Mouse (Mus musculus): ENCODE measurements around the gene Agap3. TPM values are rescaled to one million over a fixed set of nuclear protein-coding genes. Genes with fewer than 3 reads are reported as not detected.
A peak's percentile ranks its signal among the peaks of the same experiment; 100 is the strongest.

Gene Agap3
- total and polyA plus RNA-seq, 3 experiments: 116 to 203 (median 138) TPM

DNA sequence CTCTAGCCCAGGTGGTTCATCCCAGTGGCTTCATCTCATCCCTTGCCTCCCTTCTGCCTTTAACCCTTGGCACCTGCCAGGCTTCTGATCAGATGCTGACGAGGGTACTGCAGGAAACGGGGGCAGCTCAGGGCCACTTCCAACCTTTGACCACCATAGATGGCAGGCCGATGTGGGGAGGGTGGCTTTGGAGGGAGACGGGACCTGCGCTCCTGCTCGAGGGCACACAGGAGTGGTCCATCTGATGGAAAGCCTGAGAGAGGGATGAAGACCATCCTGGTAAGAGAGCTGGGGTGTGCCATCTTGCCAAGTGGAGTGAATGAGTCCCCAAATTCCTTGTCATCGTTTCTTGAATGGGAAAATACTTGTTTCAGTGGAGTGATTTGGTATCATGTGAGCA is 8.8 kb upstream of the Agap3 start:
- Histone ChIP-seq H3K27me3 (ENCODE audit: control insufficient read depth in 1 of 2, insufficient read depth in 2 of 2, low read length in 2 of 2) (no peaks in the 10 kb centered on the region), H3K27ac (ENCODE audit: control insufficient read depth, low read depth, low read length) (no peak overlapping the region), H3K36me3 (ENCODE audit: control insufficient read depth in 1 of 2, insufficient read depth in 2 of 2, low read length in 2 of 2) (peaks cover 0 to 13% of the 10 kb centered on the region in 2 experiments; a peak in 3 of 4 replicates), H3K9ac (ENCODE audit: control insufficient read depth, low read depth, low read length, poor library complexity, severe bottlenecking) (no peak overlapping the region), H3K4me3 (ENCODE audit: control insufficient read depth in 1 of 2, insufficient read depth in 1 of 2, low read depth in 2 of 2, low read length in 2 of 2) (no peak overlapping the region), H3K4me1 (ENCODE audit: control insufficient read depth in 1 of 2, insufficient read depth in 2 of 2, low read length in 2 of 2) (peaks cover 6 to 13% of the 10 kb centered on the region in 2 experiments), H3K79me2 (ENCODE audit: control insufficient read depth, insufficient read depth, low read length, poor library complexity) (peaks cover 14% of the 10 kb centered on the region), H3K9me3 (replicated peaks; ENCODE audit: insufficient read depth, low read length) (no peaks in the 10 kb centered on the region)
- TF ChIP-seq SIN3A (IDR thresholded peaks at IDR 0.05; ENCODE audit: low read length): no peak
- TF ChIP-seq RAD21 (IDR thresholded peaks at IDR 0.05; ENCODE audit: low read depth, low read length): no peak
- TF ChIP-seq POLR2A (IDR thresholded peaks at IDR 0.05; ENCODE audit: control insufficient read depth in 1 of 2, insufficient read depth in 1 of 2, low read depth in 1 of 2, low read length in 2 of 2, poor library complexity in 1 of 2): 0 out of 4 replicates have a peak, but pooled peaks of 1 of the 2 experiments have one; percentile 7
- no peak for TF ChIP-seq USF2 (IDR thresholded peaks at IDR 0.05; ENCODE audit: borderline replicate concordance in 1 of 2, insufficient read depth in 1 of 2, low read depth in 1 of 2, low read length in 2 of 2)
- no peak for DNase-seq (ENCODE audit: low read depth, low spot score)

GRCm38 (mm10) chr5:24443927-24444326 is 8.1 kb upstream of the Agap3 start:
- TF ChIP-seq EP300 (IDR thresholded peaks at IDR 0.05; ENCODE audit: low read depth in 1 of 2, low read length in 2 of 2): no peak
- no peak for TF ChIP-seq CTCF (IDR thresholded peaks at IDR 0.05 in 2 of 3, conservative IDR thresholded peaks at IDR 0.05 in 1 of 3; ENCODE audit: control insufficient read depth in 1 of 3, insufficient read depth in 1 of 3, low read depth in 2 of 3, low read length in 3 of 3, poor library complexity in 1 of 3, severe bottlenecking in 1 of 3)
- no peak for TF ChIP-seq RCOR1 (IDR thresholded peaks at IDR 0.05; ENCODE audit: low read depth, low read length)
- no peak for TF ChIP-seq SMC3 (IDR thresholded peaks at IDR 0.05; ENCODE audit: low read depth, low read length)
- TF ChIP-seq MEF2A (IDR thresholded peaks at IDR 0.05; ENCODE audit: extremely low read depth, insufficient replicate concordance, low read depth, low read length, poor library complexity, severe bottlenecking): no peak
- TF ChIP-seq ETS1 (IDR thresholded peaks at IDR 0.05; ENCODE audit: low read depth, low read length): no peak
- TF ChIP-seq MYC (IDR thresholded peaks at IDR 0.05; ENCODE audit: low read depth, low read length): no peak
- no peak for TF ChIP-seq CHD1 (IDR thresholded peaks at IDR 0.05; ENCODE audit: low read depth, low read length)
- TF ChIP-seq MAZ (IDR thresholded peaks at IDR 0.05; ENCODE audit: low read depth, low read length): no peak
- no peak; a peak in 1 of 4 replicates for TF ChIP-seq POLR2A (IDR thresholded peaks at IDR 0.05; ENCODE audit: control insufficient read depth in 1 of 2, insufficient read depth in 1 of 2, low read depth in 1 of 2, low read length in 2 of 2, poor library complexity in 1 of 2)
- no peak for TF ChIP-seq MYB (IDR thresholded peaks at IDR 0.05; ENCODE audit: low read depth, low read length)
- no peak for TF ChIP-seq HCFC1 (IDR thresholded peaks at IDR 0.05; ENCODE audit: low read depth, low read length)
- TF ChIP-seq ZKSCAN1 (IDR thresholded peaks at IDR 0.05; ENCODE audit: low read depth, low read length): no peak
- Histone ChIP-seq H3K4me1 (ENCODE audit: control insufficient read depth in 1 of 2, insufficient read depth in 2 of 2, low read length in 2 of 2) (peaks cover 6 to 13% of the 10 kb centered on the region in 2 experiments), H3K27me3 (ENCODE audit: control insufficient read depth in 1 of 2, insufficient read depth in 2 of 2, low read length in 2 of 2) (no peaks in the 10 kb centered on the region), H3K79me2 (ENCODE audit: control insufficient read depth, insufficient read depth, low read length, poor library complexity) (peaks cover 14% of the 10 kb centered on the region), H3K9me3 (replicated peaks; ENCODE audit: insufficient read depth, low read length) (no peaks in the 10 kb centered on the region), H3K4me3 (ENCODE audit: control insufficient read depth in 1 of 2, insufficient read depth in 1 of 2, low read depth in 2 of 2, low read length in 2 of 2) (peak overlapping the region; percentile 78 to 93), H3K27ac (ENCODE audit: control insufficient read depth, low read depth, low read length) (no peak overlapping the region), H3K9ac (ENCODE audit: control insufficient read depth, low read depth, low read length, poor library complexity, severe bottlenecking) (peak overlapping the region; percentile 94), H3K36me3 (ENCODE audit: control insufficient read depth in 1 of 2, insufficient read depth in 2 of 2, low read length in 2 of 2) (peaks cover 0 to 17% of the 10 kb centered on the region in 2 experiments; a peak in 3 of 4 replicates)
- DNase-seq (ENCODE audit: low read depth, low spot score): no peak
